Mouse (Mus musculus) heart, postnatal 0 days (tissue): ENCODE results near the gene Dnmt3b. TPM values are rescaled to one million over a fixed set of nuclear protein-coding genes. Genes with fewer than 3 reads are reported as not detected.

Source experiments
- ATAC-seq: fragments of 200-750 bp; cut with Nextera tagmentation; 2 replicates; pipeline ENCODE4 v1.8.0; 2017; ENCODE audit warnings: low read depth, moderate number of reproducible peaks, moderate library complexity; ENCODE audit not compliant: insufficient read depth
- DNase-seq: peaks from one replicate; pipeline ENCODE4 v3.0.0-alpha.2; 2016; ENCODE audit warnings: low spot score
- H3K27ac ChIP-seq: fragments of 300-500 bp; sonication (generic); 2 replicates; pipeline ENCODE4 v1.5.1; 2014; ENCODE audit warnings: low read depth, mild to moderate bottlenecking
- H3K27me3 ChIP-seq: fragments of 300-500 bp; sonication (generic); 2 replicates; pipeline ENCODE4 v1.6.1; 2014; ENCODE audit warnings: low read length, mixed read lengths; ENCODE audit not compliant: control insufficient read depth, insufficient read depth
- H3K36me3 ChIP-seq: fragments of 300-500 bp; sonication (generic); replicated peaks from 2 replicates; pipeline ENCODE4 v1.6.1; 2014; ENCODE audit warnings: low read length, mixed read lengths; ENCODE audit not compliant: control insufficient read depth, insufficient read depth
- H3K4me1 ChIP-seq: fragments of 300-500 bp; sonication (generic); 2 replicates; pipeline ENCODE4 v1.6.1; 2014; ENCODE audit warnings: antibody characterized with exemption; ENCODE audit not compliant: control insufficient read depth, insufficient read depth
- H3K4me2 ChIP-seq: fragments of 300-500 bp; sonication (generic); 2 replicates; pipeline ENCODE4 v1.6.1; 2014; ENCODE audit warnings: low read depth, mild to moderate bottlenecking, low read length, moderate library complexity
- H3K4me3 ChIP-seq: fragments of 300-500 bp; sonication (generic); 2 replicates; pipeline ENCODE4 v1.5.1; 2014; ENCODE audit warnings: low read depth, low read length
- H3K9ac ChIP-seq: fragments of 300-500 bp; sonication (generic); replicated peaks from 2 replicates; pipeline ENCODE4 v1.6.1; 2014; ENCODE audit warnings: low read depth, low read length, mixed read lengths
- H3K9me3 ChIP-seq: fragments of 300-500 bp; sonication (generic); replicated peaks from 2 replicates; pipeline ENCODE4 v1.6.1; 2016; ENCODE audit warnings: low read length; ENCODE audit not compliant: control insufficient read depth
- CTCF ChIP-seq: IDR thresholded peaks from 2 replicates; pipeline ENCODE4 v1.5.1; 2016; ENCODE audit warnings: antibody characterized with exemption, control low read depth, low read depth
- EP300 ChIP-seq: IDR thresholded peaks from 2 replicates; pipeline ENCODE4 v1.6.1; 2016; ENCODE audit warnings: antibody characterized with exemption, low read depth
- WGBS: fragments of 180-500 bp; shearing (Covaris S2); extraction: QIAGEN DNeasy Blood & Tissue Kit; methylation state at CpG from one replicate; pipeline ENCODE4 v1.1.7; 2014; 5-methylcytosine and 5-hydroxymethylcytosine counted together
- polyA plus RNA-seq: library from polyadenylated mRNA; unstranded; fragments of >200 nt; fragmentation: Nextera tagmentation; extraction: Ambion mirVana; gene quantifications from 2 replicates; pipeline ENCODE4 v1.2.1, GENCODE M21; 2015
- total RNA-seq: library from RNA; depleted of rRNA; stranded (reverse); fragments of >200 nt; gene quantifications from 2 replicates; pipeline ENCODE4 v1.2.3, GENCODE M21; 2014; ENCODE audit warnings: low replicate concordance; rRNA removed

The Dnmt3b gene
- total and polyA plus RNA-seq, 2 experiments from 2014 or later: 1.4 to 1.8 TPM

DNA sequence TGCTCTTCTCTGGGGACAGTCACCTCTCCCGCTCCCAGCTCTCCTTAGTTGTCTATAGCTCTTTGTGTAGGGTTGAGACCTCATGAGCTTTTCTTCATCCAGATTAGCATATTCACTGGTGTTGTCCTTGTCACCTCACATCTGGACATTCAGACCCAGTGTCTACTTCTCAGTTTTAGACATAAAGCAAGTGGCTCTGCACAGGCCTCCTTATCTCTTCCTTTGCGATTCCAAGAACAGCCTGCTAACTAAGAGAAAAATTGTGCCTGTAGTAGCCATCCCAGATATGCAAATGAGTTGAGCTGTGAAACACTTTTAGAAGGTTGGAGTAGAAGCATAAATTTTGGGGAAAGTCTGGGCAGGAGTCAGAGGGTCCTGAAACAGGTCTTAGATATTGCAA lies 75.2 kb downstream of the Dnmt3b start:
- ATAC-seq (no peak), DNase-seq (no peak)
- Histone ChIP-seq H3K36me3 (no peaks in the 10 kb centered on the region), H3K4me3 (no peak overlapping the region), H3K4me2 (no peak overlapping the region), H3K27me3 (no peaks in the 10 kb centered on the region), H3K27ac (no peak overlapping the region), H3K9me3 (no peaks in the 10 kb centered on the region), H3K4me1 (no peaks in the 10 kb centered on the region), H3K9ac (no peak overlapping the region)
- no peak for TF ChIP-seq EP300
- TF ChIP-seq CTCF: no peak
- 44% methylated on average over 2 of the region's 2 CpGs for WGBS

DNA sequence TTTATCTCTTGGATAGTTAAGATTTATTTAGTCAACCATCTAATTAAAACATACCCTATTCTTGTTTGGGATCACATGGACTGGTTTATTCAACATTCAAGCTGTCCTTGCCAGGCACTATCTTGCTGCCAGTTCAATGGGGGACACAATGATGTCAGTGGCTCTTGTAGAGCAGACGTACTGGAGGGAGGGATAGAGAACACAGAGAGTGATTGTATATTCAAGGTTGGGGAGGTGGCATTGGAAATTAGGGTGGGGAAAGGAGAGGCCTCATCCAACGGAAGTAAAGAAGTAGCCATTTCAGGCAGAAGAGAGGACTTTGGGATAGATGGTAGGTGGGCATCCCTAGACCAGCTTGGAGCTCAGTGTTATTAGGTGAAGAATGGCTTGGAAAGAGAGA lies 75.6 kb downstream of the Dnmt3b start:
- TF ChIP-seq EP300: no peak
- TF ChIP-seq CTCF: no peak
- Histone ChIP-seq H3K36me3 (no peaks in the 10 kb centered on the region), H3K4me1 (no peaks in the 10 kb centered on the region), H3K27ac (no peak overlapping the region), H3K27me3 (no peaks in the 10 kb centered on the region), H3K4me3 (no peak overlapping the region), H3K4me2 (no peak overlapping the region), H3K9ac (no peak overlapping the region), H3K9me3 (no peaks in the 10 kb centered on the region)
- WGBS: 51% methylated on average over 2 of the region's 2 CpGs
- DNase-seq (no peak), ATAC-seq (no peak)

DNA sequence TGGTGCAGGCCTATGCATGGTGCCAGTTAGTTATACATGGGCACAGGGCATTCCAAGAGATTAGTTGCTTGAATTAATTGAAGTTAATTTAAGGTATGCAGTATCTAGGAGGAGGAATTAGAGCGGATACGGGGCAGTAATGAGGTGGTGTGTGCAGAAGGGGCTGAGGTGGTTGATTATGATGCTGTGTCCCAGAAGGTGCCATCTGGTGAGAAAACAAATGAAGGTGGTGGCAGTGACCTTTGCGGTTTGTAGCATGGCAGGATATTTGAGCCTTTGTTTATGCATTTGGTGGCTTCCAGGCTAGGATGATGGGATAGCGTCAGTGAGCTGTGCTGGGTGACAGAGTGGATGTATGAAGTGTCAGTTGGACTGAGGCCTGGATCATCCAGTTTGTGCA lies 76.0 kb downstream of the Dnmt3b start:
- TF ChIP-seq CTCF: no peak
- TF ChIP-seq EP300: no peak
- Histone ChIP-seq H3K4me2 (no peak overlapping the region), H3K4me1 (no peaks in the 10 kb centered on the region), H3K36me3 (no peaks in the 10 kb centered on the region), H3K9ac (no peak overlapping the region), H3K9me3 (no peaks in the 10 kb centered on the region), H3K4me3 (no peak overlapping the region), H3K27me3 (no peaks in the 10 kb centered on the region), H3K27ac (no peak overlapping the region)
- no peak for ATAC-seq
- no peak for DNase-seq
- 96% methylated on average over 4 of the region's 4 CpGs for WGBS

DNA sequence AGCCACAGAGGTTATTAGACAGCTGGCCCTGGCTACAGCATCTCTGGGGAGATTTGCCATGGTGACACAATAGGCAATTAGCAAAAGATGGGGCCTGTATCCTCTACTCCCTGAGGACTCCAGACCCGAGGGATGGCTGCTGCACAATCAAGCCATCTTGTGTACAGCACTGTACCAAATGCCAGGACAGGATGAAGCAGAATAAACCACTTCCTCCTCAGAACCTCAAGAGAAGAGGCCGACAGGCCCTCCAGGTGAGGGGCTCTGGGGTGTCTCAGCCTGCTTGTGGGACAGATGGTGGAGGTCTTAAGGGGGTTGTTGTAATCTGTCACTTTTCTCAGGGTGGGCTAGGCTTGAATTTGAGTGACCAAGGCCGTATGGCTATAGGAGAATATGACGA lies 84.8 kb downstream of the Dnmt3b start:
- H3K27ac ChIP-seq: no peak overlapping the region
- ATAC-seq (no peak), DNase-seq (no peak)
- H3K9me3 ChIP-seq: no peaks in the 10 kb centered on the region
- H3K36me3 ChIP-seq: no peaks in the 10 kb centered on the region
- H3K9ac ChIP-seq: no peak overlapping the region
- no peak overlapping the region for H3K4me3 ChIP-seq
- WGBS: 68% methylated on average over 4 of the region's 4 CpGs
- H3K4me1 ChIP-seq: no peaks in the 10 kb centered on the region
- TF ChIP-seq EP300 (no peak), CTCF (no peak)
- H3K4me2 ChIP-seq: no peak overlapping the region
- H3K27me3 ChIP-seq: no peaks in the 10 kb centered on the region

Other genes with a start within 250 kb of the Dnmt3b start
- not detected in 2 replicates for gene 4930404H24Rik, start 156.7 kb upstream of the Dnmt3b start, total RNA-seq
- gene 4930404H24Rik, start 156.7 kb upstream of the Dnmt3b start, polyA plus RNA-seq: 0.45 TPM in 1 of 2 replicates, not detected in the other
- gene Nol4l, start 119.5 kb upstream of the Dnmt3b start, total RNA-seq: 10.2 and 13.1 TPM in 2 replicates
- 4.3 TPM in 2 replicates for gene Nol4l, start 119.5 kb upstream of the Dnmt3b start, polyA plus RNA-seq
- gene Commd7, start 16.7 kb upstream of the Dnmt3b start, total RNA-seq: 10.5 and 12.2 TPM in 2 replicates
- 45.5 and 47.3 TPM in 2 replicates for gene Commd7, start 16.7 kb upstream of the Dnmt3b start, polyA plus RNA-seq
- not detected in 2 replicates for gene Dnmt3c, start 47.2 kb downstream of the Dnmt3b start, total RNA-seq
- 0.05 TPM in 1 of 2 replicates, not detected in the other for gene Dnmt3c, start 47.2 kb downstream of the Dnmt3b start, polyA plus RNA-seq
- 36.8 and 49.4 TPM in 2 replicates for gene Mapre1, start 91.8 kb downstream of the Dnmt3b start, total RNA-seq
- 201 and 208 TPM in 2 replicates for gene Mapre1, start 91.8 kb downstream of the Dnmt3b start, polyA plus RNA-seq
- gene Efcab8, start 130.5 kb downstream of the Dnmt3b start, total RNA-seq: not detected in 2 replicates
- gene Efcab8, start 130.5 kb downstream of the Dnmt3b start, polyA plus RNA-seq: 0.05 TPM in 1 of 2 replicates, not detected in the other
- not detected in 2 replicates for gene Sun5, start 221.6 kb downstream of the Dnmt3b start, total RNA-seq
- not detected in 2 replicates for gene Sun5, start 221.6 kb downstream of the Dnmt3b start, polyA plus RNA-seq
- gene Bpifb2, start 225.6 kb downstream of the Dnmt3b start, total RNA-seq: not detected in 2 replicates
- gene Bpifb2, start 225.6 kb downstream of the Dnmt3b start, polyA plus RNA-seq: not detected in 2 replicates